Comparison of ENCODE assay signal across 30 mouse cellular contexts in the genomic region with DNA sequence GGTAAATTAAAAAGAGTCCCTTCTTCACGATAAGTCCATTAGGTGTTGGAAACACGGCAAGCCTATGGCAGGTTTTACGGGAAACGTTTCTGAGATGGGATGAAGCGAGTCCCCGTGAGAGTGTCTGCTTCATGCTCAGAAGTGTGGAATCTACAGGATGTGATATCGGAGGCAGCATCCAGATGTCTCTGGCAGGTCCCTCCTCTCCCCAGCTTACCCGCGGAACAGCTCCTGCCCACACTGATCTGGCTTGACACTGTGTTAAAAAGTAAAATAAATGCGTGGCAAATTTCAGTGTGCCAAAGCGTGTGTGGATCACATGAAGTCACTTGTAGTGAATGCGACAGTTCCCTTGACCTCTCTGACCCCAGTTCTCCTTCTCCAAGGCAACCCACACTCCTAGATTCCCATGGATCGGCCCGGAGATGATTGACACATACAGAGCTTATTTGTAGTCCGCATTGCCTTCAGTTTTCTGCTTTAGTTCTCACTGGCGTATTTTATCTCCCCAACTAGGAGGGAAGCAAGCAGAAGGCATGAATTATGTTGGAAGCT.
A peak's percentile ranks its signal among the peaks of the same experiment; 100 is the strongest.
DNase-seq lines count a peak whose midpoint lies in the region; ATAC-seq and TF ChIP-seq lines count a peak whose summit lies in the region.
"Had no signal": no experiment of that assay in that cellular context is flagged by ENCODE, and none has a peak within 500 bp of the region (broad histone marks: within the 10 kb centered on the region; RNA-seq: fewer than 3 reads in every experiment).

No protein-coding gene starts in this region.

- TF ChIP-seq CTCF in cerebellum, adult 2 months (IDR thresholded peaks at IDR 0.05; ENCODE audit: borderline replicate concordance, insufficient read depth, low read depth, low read length) = no peak

- H3K9me3 ChIP-seq in forebrain, embryonic 15.5 days = no peaks in the 10 kb centered on the region
- H3K9me3 ChIP-seq in forebrain, embryonic 13.5 days (replicated peaks) = no peaks in the 10 kb centered on the region
- H3K9me3 ChIP-seq in hindbrain, embryonic 12.5 days (replicated peaks) = no peaks in the 10 kb centered on the region
- no peaks in the 10 kb centered on the region for H3K9me3 ChIP-seq in hindbrain, embryonic 16.5 days (ENCODE audit: control insufficient read depth, low read length)
- H3K9me3 ChIP-seq: heart, embryonic 10.5 days; limb, embryonic 10.5 days; limb, embryonic 15.5 days; liver, embryonic 13.5 days had no signal

- TF ChIP-seq POLR2A in cerebellum, adult 2 months (IDR thresholded peaks at IDR 0.05; ENCODE audit: borderline replicate concordance, insufficient read depth, low read length) = no peak

- no peak overlapping the region for H3K4me2 ChIP-seq in forebrain, embryonic 15.5 days (replicated peaks)
- no peak overlapping the region for H3K4me2 ChIP-seq in forebrain, embryonic 13.5 days
- H3K4me2 ChIP-seq in hindbrain, embryonic 12.5 days (replicated peaks) = no peak overlapping the region
- H3K4me2 ChIP-seq in hindbrain, embryonic 16.5 days (ENCODE audit: low read length) = no peak overlapping the region
- H3K4me2 ChIP-seq: limb, embryonic 15.5 days; liver, embryonic 13.5 days had no signal

- WGBS in forebrain, embryonic 15.5 days = 69% methylated on average over 16 of the region's 16 CpGs
- WGBS in forebrain, embryonic 13.5 days = 82% methylated on average over 16 of the region's 16 CpGs
- 54% methylated on average over 16 of the region's 16 CpGs for WGBS in hindbrain, embryonic 12.5 days
- WGBS in hindbrain, embryonic 16.5 days = 38% methylated on average over 16 of the region's 16 CpGs
- 64% methylated on average over 16 of the region's 16 CpGs for WGBS in cerebellum, adult 2 months

- ATAC-seq in forebrain, embryonic 15.5 days (replicated peaks) = no peak
- no peak for ATAC-seq in forebrain, embryonic 13.5 days
- no peak for ATAC-seq in hindbrain, embryonic 12.5 days (ENCODE audit: low FRiP score)
- no peak for ATAC-seq in hindbrain, embryonic 16.5 days
- ATAC-seq: activated CD4-positive, CD25-positive, alpha-beta regulatory T cell, adult 4 months; intestine, postnatal 0 days; lung, postnatal 0 days had no signal

- H3K9ac ChIP-seq in forebrain, embryonic 15.5 days (replicated peaks) = no peak overlapping the region
- no peak overlapping the region for H3K9ac ChIP-seq in forebrain, embryonic 13.5 days
- H3K9ac ChIP-seq in hindbrain, embryonic 12.5 days = no peak overlapping the region
- no peak overlapping the region for H3K9ac ChIP-seq in hindbrain, embryonic 16.5 days (ENCODE audit: low read depth, low read length)
- H3K9ac ChIP-seq: forebrain, postnatal 0 days; limb, embryonic 15.5 days; liver, embryonic 13.5 days had no signal

- peak; percentile 34 for DNase-seq in right cerebral cortex, adult 18-20 months
- DNase-seq in right cerebral cortex, postnatal 14 days = no peak
- no peak for DNase-seq in cerebellum, adult 2 months
- no peak for DNase-seq in embryo, embryonic 11 days
- DNase-seq: adrenal gland, adult 2 months; adrenal gland, postnatal 36 days; cerebellum, adult 8-10 months; cerebellum, postnatal 25 days; forebrain, postnatal 0 days; gastrocnemius, postnatal 14 days; heart, postnatal 36 days; kidney, postnatal 14 days; layer of hippocampus, adult 9-11 months; liver, embryonic 13.5 days; lung, adult 18-20 months; spleen, adult 18-20 months; thymus, adult 18-20 months; thymus, postnatal 36 days had no signal

- no peak overlapping the region for H3K4me3 ChIP-seq in forebrain, embryonic 15.5 days
- H3K4me3 ChIP-seq in forebrain, embryonic 13.5 days = no peak overlapping the region
- H3K4me3 ChIP-seq in hindbrain, embryonic 12.5 days = no peak overlapping the region
- H3K4me3 ChIP-seq in hindbrain, embryonic 16.5 days (ENCODE audit: low read length) = no peak overlapping the region
- H3K4me3 ChIP-seq in cerebellum, adult 2 months (replicated peaks; ENCODE audit: insufficient read depth, low read depth, low read length) = no peak overlapping the region
- H3K4me3 ChIP-seq: heart, embryonic 10.5 days; limb, embryonic 10.5 days; limb, embryonic 15.5 days; liver, embryonic 13.5 days had no signal

- H3K4me1 ChIP-seq in forebrain, embryonic 15.5 days = peaks cover 27% of the 10 kb centered on the region
- H3K4me1 ChIP-seq in forebrain, embryonic 13.5 days = peaks cover 27% of the 10 kb centered on the region
- peaks cover 28% of the 10 kb centered on the region for H3K4me1 ChIP-seq in hindbrain, embryonic 12.5 days
- H3K4me1 ChIP-seq in hindbrain, embryonic 16.5 days (ENCODE audit: control insufficient read depth, insufficient read depth, low read depth, low read length) = peaks cover 11% of the 10 kb centered on the region
- no peaks in the 10 kb centered on the region for H3K4me1 ChIP-seq in cerebellum, adult 2 months (ENCODE audit: control insufficient read depth, insufficient read depth, low read length)
- H3K4me1 ChIP-seq: limb, embryonic 15.5 days; liver, embryonic 13.5 days had no signal

- no peaks in the 10 kb centered on the region for H3K27me3 ChIP-seq in forebrain, embryonic 15.5 days
- H3K27me3 ChIP-seq in forebrain, embryonic 13.5 days = no peaks in the 10 kb centered on the region
- H3K27me3 ChIP-seq in hindbrain, embryonic 12.5 days = no peaks in the 10 kb centered on the region
- H3K27me3 ChIP-seq in hindbrain, embryonic 16.5 days (replicated peaks; ENCODE audit: control insufficient read depth, insufficient read depth, low read length) = no peaks in the 10 kb centered on the region
- H3K27me3 ChIP-seq in cerebellum, adult 2 months (ENCODE audit: control insufficient read depth, insufficient read depth, low read length) = no peaks in the 10 kb centered on the region
- H3K27me3 ChIP-seq: limb, embryonic 15.5 days; liver, embryonic 13.5 days had no signal

- peak overlapping the region; percentile 38 for H3K27ac ChIP-seq in forebrain, embryonic 15.5 days (replicated peaks)
- no peak overlapping the region for H3K27ac ChIP-seq in forebrain, embryonic 13.5 days
- peak overlapping the region; percentile 53 for H3K27ac ChIP-seq in hindbrain, embryonic 12.5 days
- no peak overlapping the region; the same call in 1 of the 2 replicates for H3K27ac ChIP-seq in hindbrain, embryonic 16.5 days (ENCODE audit: low read depth, low read length)
- no peak overlapping the region for H3K27ac ChIP-seq in cerebellum, adult 2 months (ENCODE audit: insufficient read depth, low read length)
- H3K27ac ChIP-seq: heart, embryonic 10.5 days; limb, embryonic 10.5 days; limb, embryonic 15.5 days; liver, embryonic 13.5 days; macrophage; stomach, postnatal 0 days had no signal

- no peaks in the 10 kb centered on the region for H3K36me3 ChIP-seq in forebrain, embryonic 15.5 days
- H3K36me3 ChIP-seq in forebrain, embryonic 13.5 days (ENCODE audit: poor library complexity, severe bottlenecking) = no peaks in the 10 kb centered on the region
- H3K36me3 ChIP-seq in hindbrain, embryonic 12.5 days = no peaks in the 10 kb centered on the region
- H3K36me3 ChIP-seq in hindbrain, embryonic 16.5 days (ENCODE audit: control insufficient read depth, insufficient read depth, low read length) = no peaks in the 10 kb centered on the region
- H3K36me3 ChIP-seq: heart, embryonic 10.5 days; limb, embryonic 10.5 days; limb, embryonic 15.5 days; liver, embryonic 13.5 days had no signal

Comparison
In these comparisons a context has a peak if more than half of its experiments do, and no peak if none do; other contexts are left out.
1. H3K27ac ChIP-seq: peak in forebrain, embryonic 15.5 days (single experiment) and hindbrain, embryonic 12.5 days (single experiment); none in forebrain, embryonic 13.5 days (single experiment), hindbrain, embryonic 16.5 days (single experiment) and cerebellum, adult 2 months (single experiment).